Mouse (Mus musculus): Measurements from ENCODE around the gene Fgfr2. TPM values are rescaled to one million over a fixed set of nuclear protein-coding genes. Genes with fewer than 3 reads are reported as not detected.
"Not testable (repeated sequence)": the region's sequence is repeated elsewhere in the genome, so short reads cannot be mapped to it uniquely, and the experiment has no call there.

Fgfr2 gene
- polyA plus RNA-seq, 1 experiment from 2014 or later = 33.9 TPM

DNA sequence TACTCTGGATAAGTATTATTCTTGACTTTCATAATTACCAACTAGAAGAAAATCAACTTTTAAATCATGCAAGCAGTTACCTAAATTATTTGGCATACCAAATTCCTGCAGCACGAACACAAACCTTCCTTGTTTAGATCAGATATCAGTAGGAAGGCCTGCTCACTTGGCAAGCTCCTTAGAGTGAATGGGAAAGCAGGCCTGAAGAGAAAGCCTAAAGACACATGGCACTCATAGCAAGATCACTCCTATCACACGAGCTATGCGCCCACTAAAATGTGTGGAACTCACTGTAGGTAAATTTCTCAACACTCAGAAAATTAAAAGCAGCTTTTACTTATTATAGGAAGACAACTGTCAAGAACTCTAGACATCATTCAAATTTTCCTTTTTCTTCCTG is 2629.8 kb downstream of the Fgfr2 start:
- H3K36me3 ChIP-seq = peaks cover 13% of the 10 kb centered on the region
- H3K27me3 ChIP-seq = no peaks in the 10 kb centered on the region
- peaks cover 4% of the 10 kb centered on the region; the same call in 1 of the 2 replicates for H3K4me1 ChIP-seq (replicated peaks)
- no peak overlapping the region for H3K9ac ChIP-seq
- H3K4me3 ChIP-seq = no peak overlapping the region
- no peak overlapping the region for H3K27ac ChIP-seq
- no peaks in the 10 kb centered on the region for H3K9me3 ChIP-seq
- no peak overlapping the region for H3K4me2 ChIP-seq
- ATAC-seq (ENCODE audit: low FRiP score) = no peak
- WGBS = 90% methylated on average over 3 of the region's 3 CpGs

DNA sequence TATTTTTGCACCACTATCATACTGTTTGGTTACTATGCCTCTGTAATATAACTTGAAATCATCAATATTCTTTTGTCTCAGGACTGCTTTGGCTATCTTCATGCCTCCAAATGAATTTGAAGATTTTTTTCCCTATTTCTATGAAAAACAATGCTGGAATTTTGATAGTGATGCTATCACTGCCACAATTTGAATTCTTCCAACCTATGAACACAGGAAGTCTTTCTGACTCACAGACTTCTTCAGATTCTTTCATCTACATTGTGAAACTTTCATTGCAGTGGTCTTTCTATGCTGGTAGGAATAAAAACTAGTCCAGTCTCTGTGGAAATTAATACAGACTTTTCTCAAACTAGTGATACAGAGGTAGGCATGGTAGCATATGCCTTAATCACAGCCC is 2631.1 kb downstream of the Fgfr2 start:
- H3K27me3 ChIP-seq = no peaks in the 10 kb centered on the region
- no peak overlapping the region for H3K27ac ChIP-seq
- peaks cover 17% of the 10 kb centered on the region for H3K36me3 ChIP-seq
- H3K4me2 ChIP-seq = no peak overlapping the region
- no peak overlapping the region for H3K9ac ChIP-seq
- no peak overlapping the region for H3K4me3 ChIP-seq
- H3K9me3 ChIP-seq = no peaks in the 10 kb centered on the region
- no peak for ATAC-seq (ENCODE audit: low FRiP score)
- H3K4me1 ChIP-seq (replicated peaks) = peaks cover 4% of the 10 kb centered on the region; the same call in 1 of the 2 replicates

DNA sequence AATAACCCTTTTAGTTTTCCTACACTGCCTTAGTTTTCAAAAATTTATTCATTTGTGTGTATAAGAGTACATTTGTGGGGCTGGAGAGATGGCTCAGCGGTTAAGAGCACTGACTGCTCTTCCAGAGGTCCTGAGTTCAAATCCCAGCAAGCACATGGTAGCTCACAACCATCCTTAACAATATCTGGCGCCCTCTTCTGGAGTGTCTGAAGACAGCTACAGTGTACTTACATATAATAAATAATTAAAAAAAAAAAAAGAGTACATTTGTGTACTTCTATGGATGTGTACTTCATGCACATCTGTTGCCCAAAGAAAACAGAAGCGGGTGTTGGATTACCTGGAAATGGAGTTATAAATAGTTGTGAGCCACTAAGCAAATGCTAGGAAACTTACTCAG is 2644.1 kb downstream of the Fgfr2 start:
- not testable (repeated sequence) for H3K4me2 ChIP-seq; H3K27me3 ChIP-seq; ATAC-seq (ENCODE audit: low FRiP score); H3K27ac ChIP-seq; H3K4me1 ChIP-seq (replicated peaks); H3K4me3 ChIP-seq; H3K9me3 ChIP-seq; H3K9ac ChIP-seq
- WGBS = 93% methylated on average over 3 of the region's 3 CpGs
- peaks cover 26% of the 10 kb centered on the region for H3K36me3 ChIP-seq

DNA sequence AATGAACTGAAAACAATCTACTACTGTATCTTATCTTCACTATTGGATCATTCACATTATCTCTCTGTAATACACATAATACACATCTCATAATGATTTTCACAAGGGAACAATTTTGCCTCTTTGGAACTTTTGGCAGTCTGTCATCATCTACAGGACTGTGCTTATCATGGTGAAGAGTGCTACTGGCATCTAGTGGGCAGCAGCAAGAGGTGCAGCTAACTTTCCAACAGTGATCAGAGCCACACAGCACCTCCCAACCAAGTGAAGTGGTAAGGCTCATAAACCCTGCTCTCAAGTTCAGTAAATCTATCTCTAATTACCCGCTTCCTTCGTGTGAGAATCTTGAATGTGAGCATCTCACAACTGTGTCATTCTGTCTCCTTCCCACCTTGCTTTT is 2647.2 kb downstream of the Fgfr2 start:
- H3K4me3 ChIP-seq = no peak overlapping the region
- no peak overlapping the region for H3K27ac ChIP-seq
- H3K9ac ChIP-seq = no peak overlapping the region
- WGBS = 30% methylated on average over 2 of the region's 2 CpGs
- H3K4me2 ChIP-seq = no peak overlapping the region
- no peak for ATAC-seq (ENCODE audit: low FRiP score)
- H3K36me3 ChIP-seq = peaks cover 20% of the 10 kb centered on the region
- no peaks in the 10 kb centered on the region for H3K27me3 ChIP-seq
- peaks cover 13% of the 10 kb centered on the region for H3K4me1 ChIP-seq (replicated peaks)
- no peaks in the 10 kb centered on the region for H3K9me3 ChIP-seq

DNA sequence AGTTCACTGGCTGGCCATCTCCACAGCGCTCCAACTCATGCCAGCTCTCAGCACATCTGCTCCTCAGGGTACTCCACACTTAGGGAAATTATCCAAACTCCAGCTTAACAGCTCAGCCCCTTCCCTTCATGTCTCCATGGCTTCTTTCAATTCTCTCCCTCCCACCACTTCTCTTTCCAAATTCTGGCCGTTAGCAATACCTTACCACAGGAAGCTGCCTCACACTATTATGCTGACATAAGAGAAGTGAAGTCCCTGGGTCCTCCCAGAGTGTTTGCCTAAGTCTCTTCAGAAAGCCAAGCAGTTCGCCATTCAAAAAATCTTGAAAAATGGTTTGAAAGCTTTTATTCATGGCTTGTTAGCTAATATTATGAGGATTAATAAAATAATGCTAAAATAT is 2649.3 kb downstream of the Fgfr2 start:
- H3K27me3 ChIP-seq = no peaks in the 10 kb centered on the region
- no peak for ATAC-seq (ENCODE audit: low FRiP score)
- H3K4me3 ChIP-seq = no peak overlapping the region
- 70% methylated on average over 3 of the region's 3 CpGs for WGBS
- no peaks in the 10 kb centered on the region for H3K9me3 ChIP-seq
- H3K4me2 ChIP-seq = no peak overlapping the region
- H3K9ac ChIP-seq = no peak overlapping the region
- H3K4me1 ChIP-seq (replicated peaks) = peaks cover 23% of the 10 kb centered on the region
- H3K27ac ChIP-seq = no peak overlapping the region
- peaks cover 3% of the 10 kb centered on the region; the same call in 1 of the 2 replicates for H3K36me3 ChIP-seq

DNA sequence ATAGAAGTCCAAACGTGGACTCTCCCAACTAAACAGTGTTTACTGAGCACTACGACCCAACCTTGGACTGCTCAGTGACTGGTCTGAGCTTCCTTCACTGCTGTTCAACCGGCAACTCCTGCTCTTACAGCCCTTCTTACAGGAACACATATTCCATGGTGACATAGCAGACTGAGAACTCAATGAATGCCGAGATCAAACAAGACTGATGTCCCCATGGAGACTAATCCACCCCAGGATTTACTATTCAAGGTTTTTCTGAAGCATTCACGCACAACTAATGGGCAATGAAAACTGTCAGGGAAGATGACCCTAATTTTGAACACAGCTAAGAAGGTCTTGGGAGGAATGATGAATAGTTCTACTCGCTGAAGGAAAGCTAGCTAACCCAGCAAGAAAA is 2650.5 kb downstream of the Fgfr2 start:
- Histone ChIP-seq H3K9me3 (no peaks in the 10 kb centered on the region), H3K27me3 (no peaks in the 10 kb centered on the region), H3K4me3 (no peak overlapping the region), H3K9ac (no peak overlapping the region), H3K4me1 (replicated peaks) (peaks cover 23% of the 10 kb centered on the region), H3K4me2 (no peak overlapping the region), H3K27ac (no peak overlapping the region), H3K36me3 (0 out of 2 replicates have a peak, but pooled peaks cover 2% of the 10 kb centered on the region)
- ATAC-seq (ENCODE audit: low FRiP score) = no peak
- 22% methylated on average over 6 of the region's 6 CpGs for WGBS

DNA sequence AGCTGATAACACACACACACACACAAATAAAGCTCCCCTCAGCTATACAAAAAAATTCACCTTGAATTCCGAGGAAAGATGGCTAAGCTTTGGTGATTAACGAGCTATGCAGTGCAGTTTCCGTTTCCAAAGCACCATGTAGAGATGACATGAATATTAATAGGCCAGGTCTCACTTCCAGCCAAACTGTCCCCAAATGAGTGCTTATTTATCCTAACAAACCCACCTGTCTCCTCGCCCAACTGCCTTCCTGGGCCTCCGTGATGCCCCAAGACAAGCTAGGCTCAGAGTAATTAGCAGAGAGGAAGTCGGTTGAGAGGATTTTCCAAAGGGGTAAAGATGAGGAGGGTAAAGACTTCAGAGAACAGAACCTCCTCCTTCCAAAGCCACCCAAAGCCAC is 2652.1 kb downstream of the Fgfr2 start:
- Histone ChIP-seq H3K9me3 (no peaks in the 10 kb centered on the region), H3K27me3 (no peaks in the 10 kb centered on the region), H3K4me1 (replicated peaks) (peaks cover 23% of the 10 kb centered on the region), H3K4me2 (no peak overlapping the region), H3K27ac (peak overlapping the region; percentile 30; the same call in 1 of the 2 replicates), H3K36me3 (peaks cover 2% of the 10 kb centered on the region; the same call in 1 of the 2 replicates), H3K9ac (no peak overlapping the region), H3K4me3 (no peak overlapping the region)
- WGBS = 24% methylated on average over 6 of the region's 6 CpGs
- ATAC-seq (ENCODE audit: low FRiP score) = no peak

DNA sequence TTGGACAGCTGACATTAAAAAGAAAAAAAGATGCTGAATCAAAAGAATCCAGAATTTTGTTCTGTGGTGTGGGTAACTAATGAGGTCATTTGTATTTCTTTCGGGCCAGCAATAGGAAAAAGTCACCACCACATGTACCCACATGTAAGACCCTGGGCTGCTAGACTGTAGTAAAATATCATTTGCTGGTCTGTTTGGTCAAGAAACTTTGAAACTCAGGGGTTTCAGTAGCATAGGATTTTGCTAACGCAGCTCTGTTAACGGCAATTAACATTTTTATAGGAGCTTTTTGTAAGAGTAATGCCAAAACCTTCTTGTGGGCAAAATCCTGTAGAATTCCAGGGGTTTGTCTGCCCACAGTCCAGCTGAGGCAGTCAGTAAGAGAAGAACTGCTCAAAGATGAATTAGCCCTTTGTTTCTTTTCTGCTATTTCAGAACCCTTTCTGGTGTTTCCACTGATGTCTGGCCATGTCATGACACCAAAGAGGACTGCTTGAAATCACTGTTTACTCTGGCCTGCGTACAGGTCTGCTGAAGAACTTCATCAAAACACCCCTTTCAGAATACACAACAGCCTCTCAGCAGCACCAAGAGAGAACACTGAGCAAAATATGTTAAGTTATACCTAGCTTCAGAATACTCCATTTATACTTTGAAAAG is 2667.4 kb downstream of the Fgfr2 start:
- WGBS = 61% methylated on average over 4 of the region's 4 CpGs
- ATAC-seq (ENCODE audit: low FRiP score) = no peak
- Histone ChIP-seq H3K4me2 (no peak overlapping the region), H3K27me3 (no peaks in the 10 kb centered on the region), H3K27ac (peak overlapping the region; percentile 35; the same call in 1 of the 2 replicates), H3K4me1 (replicated peaks) (no peaks in the 10 kb centered on the region), H3K4me3 (no peak overlapping the region), H3K9me3 (no peaks in the 10 kb centered on the region), H3K9ac (no peak overlapping the region), H3K36me3 (peaks cover 57% of the 10 kb centered on the region)

DNA sequence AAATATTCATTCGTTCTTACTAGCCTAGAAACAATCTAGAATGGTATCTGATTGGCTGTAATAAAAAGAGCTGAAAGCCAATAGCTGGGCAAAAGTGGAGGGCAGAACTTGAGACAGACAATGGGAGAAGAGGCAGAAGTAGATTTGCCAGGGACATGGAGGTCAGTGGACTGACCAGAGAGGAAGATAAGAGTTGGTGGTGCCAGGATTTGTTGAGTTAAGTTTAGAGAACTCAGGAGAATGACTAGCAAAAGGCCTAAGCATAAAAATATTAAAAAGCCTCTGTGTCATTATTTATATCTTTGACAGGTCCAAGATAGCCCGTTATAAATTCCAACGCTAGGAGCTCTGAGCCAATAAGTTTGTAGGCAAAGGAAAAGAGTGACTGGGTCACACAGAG is 2668.9 kb downstream of the Fgfr2 start:
- H3K4me2 ChIP-seq = no peak overlapping the region
- 93% methylated on average over 3 of the region's 3 CpGs for WGBS
- ATAC-seq (ENCODE audit: low FRiP score) = no peak
- no peaks in the 10 kb centered on the region for H3K9me3 ChIP-seq
- no peaks in the 10 kb centered on the region for H3K4me1 ChIP-seq (replicated peaks)
- H3K27me3 ChIP-seq = no peaks in the 10 kb centered on the region
- no peak overlapping the region for H3K9ac ChIP-seq
- H3K4me3 ChIP-seq = no peak overlapping the region
- peaks cover 52% of the 10 kb centered on the region for H3K36me3 ChIP-seq
- H3K27ac ChIP-seq = no peak overlapping the region

DNA sequence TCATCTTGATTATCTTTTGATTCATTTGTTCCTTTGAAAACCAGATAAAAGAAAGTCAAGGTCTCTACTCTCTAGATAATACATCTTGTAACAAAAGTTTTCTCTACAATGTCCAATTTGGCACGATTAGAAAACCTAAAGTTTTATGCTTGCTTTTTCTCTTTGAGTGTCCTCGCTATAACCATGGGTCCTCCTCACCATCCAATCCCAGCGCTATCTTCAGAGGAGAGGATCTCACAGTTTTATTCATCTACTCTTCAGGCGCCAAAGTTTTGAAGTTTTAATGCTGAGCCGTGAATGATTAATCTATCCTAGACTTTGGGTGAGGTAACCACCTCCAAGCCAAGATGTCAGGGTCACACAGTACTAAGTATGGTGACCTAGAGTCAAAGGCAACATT is 2687.4 kb downstream of the Fgfr2 start:
- Histone ChIP-seq H3K4me1 (replicated peaks) (no peaks in the 10 kb centered on the region), H3K9ac (no peak overlapping the region), H3K4me3 (no peak overlapping the region), H3K27ac (no peak overlapping the region), H3K27me3 (no peaks in the 10 kb centered on the region), H3K9me3 (no peaks in the 10 kb centered on the region; the same call in 1 of the 2 replicates), H3K36me3 (no peaks in the 10 kb centered on the region), H3K4me2 (no peak overlapping the region)
- ATAC-seq (ENCODE audit: low FRiP score) = no peak
- WGBS = 93% methylated on average over 5 of the region's 5 CpGs

DNA sequence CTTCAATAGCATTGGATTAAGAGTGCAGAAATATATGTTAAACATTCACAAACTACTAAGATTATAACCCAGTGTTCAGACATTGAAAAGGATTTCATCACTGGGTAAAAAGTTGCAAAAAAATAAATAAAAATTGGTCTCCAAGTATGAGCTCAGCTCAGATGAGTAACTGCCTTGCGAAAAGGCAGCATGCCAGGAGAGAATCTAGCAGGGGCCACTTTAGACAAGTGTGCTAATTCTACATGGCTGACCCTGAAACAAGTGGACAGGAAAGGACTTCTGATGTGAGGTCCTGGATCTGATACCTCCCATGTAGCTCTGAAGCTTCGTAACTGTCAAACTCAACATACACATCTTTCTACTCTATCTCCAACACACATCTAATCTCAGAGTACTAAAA is 2691.0 kb downstream of the Fgfr2 start:
- Histone ChIP-seq H3K4me1 (replicated peaks) (peaks cover 2% of the 10 kb centered on the region; the same call in 1 of the 2 replicates), H3K36me3 (no peaks in the 10 kb centered on the region)

DNA sequence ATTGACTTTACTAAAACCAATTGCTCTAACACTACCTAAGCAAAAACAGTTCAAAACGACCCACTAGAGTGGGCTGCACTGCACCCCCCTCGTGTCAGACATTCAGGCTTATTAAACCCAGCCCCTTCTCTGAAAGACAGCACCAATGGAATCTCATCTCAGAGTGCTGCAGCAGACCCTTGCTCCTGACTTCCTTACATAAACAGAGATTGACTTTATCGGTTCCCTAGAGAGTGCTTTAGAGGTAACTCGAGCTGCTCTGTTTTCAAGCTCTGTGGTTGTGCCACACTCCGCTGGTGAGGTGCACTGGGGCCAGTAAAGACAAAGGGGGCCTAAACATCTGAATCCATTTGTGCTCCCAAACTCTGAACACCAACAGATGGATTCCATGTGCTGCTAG is 2696.6 kb downstream of the Fgfr2 start:
- no peak for ATAC-seq (ENCODE audit: low FRiP score)
- Histone ChIP-seq H3K9ac (no peak overlapping the region), H3K4me3 (no peak overlapping the region), H3K9me3 (no peaks in the 10 kb centered on the region), H3K36me3 (no peaks in the 10 kb centered on the region), H3K27me3 (no peaks in the 10 kb centered on the region), H3K4me1 (replicated peaks) (peaks cover 6% of the 10 kb centered on the region), H3K27ac (peak overlapping the region; percentile 50; the same call in 1 of the 2 replicates), H3K4me2 (no peak overlapping the region)
- WGBS = 13% methylated on average over 5 of the region's 5 CpGs

More for the DNA sequence above, 2691.0 kb downstream of the Fgfr2 start:
- H3K9me3 ChIP-seq = no peaks in the 10 kb centered on the region; the same call in 1 of the 2 replicates
- ATAC-seq (ENCODE audit: low FRiP score) = no peak
- no peak overlapping the region for H3K4me2 ChIP-seq
- no peak overlapping the region for H3K27ac ChIP-seq
- H3K27me3 ChIP-seq = no peaks in the 10 kb centered on the region
- no peak overlapping the region for H3K4me3 ChIP-seq
- no peak overlapping the region for H3K9ac ChIP-seq
- 95% methylated on average over 2 of the region's 2 CpGs for WGBS

DNA sequence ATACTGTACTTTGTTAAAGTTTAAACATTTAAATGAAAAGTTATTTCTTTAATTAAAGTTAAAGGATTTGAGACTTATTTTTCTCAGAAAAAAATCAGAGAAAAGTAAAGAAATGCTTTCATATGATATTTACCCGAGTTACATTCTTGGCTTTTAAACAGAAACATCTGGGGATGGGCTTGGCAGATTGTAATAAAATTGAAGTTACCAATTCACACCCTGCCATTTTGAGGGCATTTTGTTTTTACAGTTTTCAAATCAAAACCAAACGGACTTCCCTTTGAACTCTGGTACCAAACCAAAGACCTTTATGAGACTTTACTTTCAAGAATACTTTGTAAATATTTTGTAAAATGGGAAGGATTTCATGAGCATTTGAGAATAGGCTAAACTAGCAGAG is 2697.2 kb downstream of the Fgfr2 start:
- Histone ChIP-seq H3K4me2 (no peak overlapping the region), H3K9me3 (no peaks in the 10 kb centered on the region), H3K4me1 (replicated peaks) (peaks cover 6% of the 10 kb centered on the region), H3K36me3 (no peaks in the 10 kb centered on the region), H3K4me3 (no peak overlapping the region), H3K9ac (no peak overlapping the region), H3K27me3 (no peaks in the 10 kb centered on the region), H3K27ac (no peak overlapping the region)
- no peak for ATAC-seq (ENCODE audit: low FRiP score)
- WGBS = 80% methylated on average over 2 of the region's 2 CpGs
